Mouse (Mus musculus): ENCODE results near the gene Rgs7. TPM values are rescaled to one million over a fixed set of nuclear protein-coding genes. Genes with fewer than 3 reads are reported as not detected.

The Rgs7 gene
- polyA plus RNA-seq, 1 experiment from 2014 or later, result 28.9 TPM

- ATAC-seq (ENCODE audit: low FRiP score), result peak; percentile 86
- Histone ChIP-seq H3K27me3 (no peaks in the 10 kb centered on the region), H3K27ac (peak overlapping the region; percentile 84), H3K36me3 (no peaks in the 10 kb centered on the region), H3K4me2 (peak overlapping the region; percentile 41), H3K4me1 (replicated peaks) (peaks cover 17% of the 10 kb centered on the region), H3K9ac (no peak overlapping the region; the same call in 1 of the 2 replicates), H3K4me3 (no peak overlapping the region), H3K9me3 (no peaks in the 10 kb centered on the region)
- WGBS, result 7% methylated on average over 9 of the region's 9 CpGs
Observed at GRCm38 (mm10) chr1:175028716-175029204, 463.5 kb downstream of the Rgs7 start.

GRCm38 (mm10) chr1:175028267-175028666, 464.0 kb downstream of the Rgs7 start:
- 8% methylated on average over 4 of the region's 4 CpGs for WGBS
- peak; percentile 40 for ATAC-seq (ENCODE audit: low FRiP score)

GRCm38 (mm10) chr1:175025781-175026309, 466.5 kb downstream of the Rgs7 start:
- Histone ChIP-seq H3K36me3 (no peaks in the 10 kb centered on the region), H3K27ac (no peak overlapping the region), H3K27me3 (no peaks in the 10 kb centered on the region), H3K4me1 (replicated peaks) (peaks cover 9% of the 10 kb centered on the region), H3K9me3 (no peaks in the 10 kb centered on the region), H3K4me3 (no peak overlapping the region), H3K4me2 (no peak overlapping the region), H3K9ac (no peak overlapping the region)
- 83% methylated on average over 7 of the region's 7 CpGs for WGBS
- no peak for ATAC-seq (ENCODE audit: low FRiP score)

More at GRCm38 (mm10) chr1:175028267-175028666, 464.0 kb downstream of the Rgs7 start:
- Histone ChIP-seq H3K4me2 (peak overlapping the region; percentile 41; the same call in 1 of the 2 replicates), H3K9ac (no peak overlapping the region; the same call in 1 of the 2 replicates), H3K27ac (peak overlapping the region; percentile 84), H3K4me3 (no peak overlapping the region), H3K4me1 (replicated peaks) (peaks cover 17% of the 10 kb centered on the region), H3K9me3 (no peaks in the 10 kb centered on the region), H3K27me3 (no peaks in the 10 kb centered on the region), H3K36me3 (no peaks in the 10 kb centered on the region)

DNA sequence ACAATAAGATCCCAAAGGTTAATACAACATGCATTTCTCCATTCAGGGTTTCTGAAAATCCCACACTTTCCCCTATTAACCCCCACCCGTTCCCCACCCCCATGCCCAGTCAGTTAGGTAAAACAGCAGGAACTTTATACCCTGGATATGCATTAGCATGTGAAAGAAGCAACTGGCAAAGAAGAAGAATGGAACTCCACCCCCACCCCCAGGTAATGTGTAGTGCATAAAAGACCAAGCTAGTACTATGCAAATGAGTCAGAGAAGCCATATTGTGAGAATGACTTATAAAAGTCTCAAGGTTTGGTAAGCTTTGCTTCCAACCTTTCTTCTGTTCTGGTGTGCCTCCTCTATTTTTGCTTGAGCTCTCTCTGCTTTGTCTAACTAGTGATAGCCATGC, 468.2 kb downstream of the Rgs7 start:
- Histone ChIP-seq H3K27me3 (no peaks in the 10 kb centered on the region), H3K4me1 (replicated peaks) (peaks cover 9% of the 10 kb centered on the region), H3K27ac (no peak overlapping the region), H3K4me3 (no peak overlapping the region), H3K9ac (no peak overlapping the region), H3K9me3 (no peaks in the 10 kb centered on the region), H3K4me2 (no peak overlapping the region), H3K36me3 (no peaks in the 10 kb centered on the region)
- 31% methylated on average over 1 of the region's 1 CpGs for WGBS
- no peak for ATAC-seq (ENCODE audit: low FRiP score)

Other genes with a start within 250 kb of the Rgs7 start
- gene Kmo, start 127.9 kb upstream of the Rgs7 start, polyA plus RNA-seq (2015; fragmentation: Nextera tagmentation; extraction: Ambion mirVana), result 0.18 and 0.21 TPM in 2 replicates
- 83.4 and 84.5 TPM in 2 replicates for gene Fh1, start 133.1 kb upstream of the Rgs7 start, polyA plus RNA-seq (2015; fragmentation: Nextera tagmentation; extraction: Ambion mirVana)
- gene Opn3, start 200.3 kb upstream of the Rgs7 start, polyA plus RNA-seq (2015; fragmentation: Nextera tagmentation; extraction: Ambion mirVana), result 5.4 and 6.8 TPM in 2 replicates
- gene Chml, start 200.4 kb upstream of the Rgs7 start, polyA plus RNA-seq (2015; fragmentation: Nextera tagmentation; extraction: Ambion mirVana), result 3.0 and 3.3 TPM in 2 replicates
- not detected in 2 replicates for gene Wdr64, start 206.1 kb upstream of the Rgs7 start, polyA plus RNA-seq (2015; fragmentation: Nextera tagmentation; extraction: Ambion mirVana)

All from hindbrain, embryonic 13.5 days (tissue).